Mouse (Mus musculus) G1E (cell line): ENCODE results near the gene Drd5. TPM values are rescaled to one million over a fixed set of nuclear protein-coding genes. Genes with fewer than 3 reads are reported as not detected.

Experiments
- ATAC-seq: 2 replicates; pipeline ENCODE4 v1.8.0; 2016; ENCODE audit warnings: mild to moderate bottlenecking; ENCODE audit not compliant: insufficient number of reproducible peaks, poor library complexity, low FRiP score, severe bottlenecking; ENCODE audit errors: extremely low read depth
- DNase-seq: peaks from one replicate; pipeline ENCODE4 v3.0.0; 2012; ENCODE audit warnings: low spot score
- H3K27me3 ChIP-seq: 2 replicates; pipeline ENCODE4 v1.6.1; 2012; ENCODE audit warnings: mild to moderate bottlenecking, low read length, inconsistent platforms; ENCODE audit not compliant: insufficient read depth
- H3K36me3 ChIP-seq: replicated peaks from 2 replicates; pipeline ENCODE3; 2012; ENCODE audit warnings: mild to moderate bottlenecking, inconsistent platforms
- H3K4me1 ChIP-seq: 2 replicates; pipeline ENCODE4 v1.6.1; 2012; ENCODE audit warnings: low read depth, low read length, inconsistent platforms, mixed read lengths; ENCODE audit not compliant: insufficient read depth
- H3K4me3 ChIP-seq: 2 replicates; pipeline ENCODE4 v1.5.1; 2012; ENCODE audit warnings: low read depth, mild to moderate bottlenecking, inconsistent platforms, low read length, moderate library complexity, mixed read lengths
- H3K9me3 ChIP-seq: replicated peaks from 2 replicates; pipeline ENCODE4 v1.6.1; 2012; ENCODE audit warnings: inconsistent platforms
- CTCF ChIP-seq: IDR thresholded peaks from 2 replicates; pipeline ENCODE4 v1.5.1; 2012; ENCODE audit warnings: low read depth, low read length, inconsistent platforms, mixed read lengths
- GATA1 ChIP-seq: IDR thresholded peaks from 2 replicates; pipeline ENCODE4 v1.6.1; 2012; ENCODE audit warnings: borderline replicate concordance, low read length, inconsistent platforms, mixed read lengths
- GATA2 ChIP-seq: IDR thresholded peaks from 2 replicates; pipeline ENCODE4 v1.6.1; 2012; ENCODE audit warnings: low read depth, low read length, inconsistent platforms, borderline replicate concordance
- POLR2AphosphoS5 ChIP-seq: IDR thresholded peaks from 2 replicates; pipeline ENCODE4 v1.6.1; 2012; ENCODE audit warnings: low read depth, low read length, inconsistent platforms; ENCODE audit not compliant: insufficient replicate concordance
- TAL1 ChIP-seq: conservative IDR thresholded peaks from 2 replicates; pipeline ENCODE4 v1.6.1; 2012; ENCODE audit warnings: low read depth, low read length, inconsistent platforms, mixed read lengths
- polyA plus RNA-seq: library from polyadenylated mRNA; stranded (reverse); fragments of >175 nt; gene quantifications from 2 replicates; pipeline ENCODE4 v1.2.3, GENCODE M21; 2012
- total RNA-seq, 2 experiments: library from RNA; stranded (forward) in 1 of 2; stranded (reverse) in 1 of 2; fragments of 200-1000 nt in 1 of 2; fragments of >200 nt in 1 of 2; fragmentation: Nextera tagmentation in 1 of 2; gene quantifications; 2 replicates each; pipeline ENCODE4 v1.2.3; 2014 to 2017

Gene Drd5
- total and polyA plus RNA-seq, 3 experiments: 0.05 TPM; not detected in 2

GRCm38 (mm10) chr5:38305241-38305640 lies 13.9 kb upstream of the Drd5 start:
- TF ChIP-seq CTCF (no peak), GATA2 (no peak), GATA1 (no peak), POLR2AphosphoS5 (no peak), TAL1 (no peak)
- ATAC-seq: no peak

DNA sequence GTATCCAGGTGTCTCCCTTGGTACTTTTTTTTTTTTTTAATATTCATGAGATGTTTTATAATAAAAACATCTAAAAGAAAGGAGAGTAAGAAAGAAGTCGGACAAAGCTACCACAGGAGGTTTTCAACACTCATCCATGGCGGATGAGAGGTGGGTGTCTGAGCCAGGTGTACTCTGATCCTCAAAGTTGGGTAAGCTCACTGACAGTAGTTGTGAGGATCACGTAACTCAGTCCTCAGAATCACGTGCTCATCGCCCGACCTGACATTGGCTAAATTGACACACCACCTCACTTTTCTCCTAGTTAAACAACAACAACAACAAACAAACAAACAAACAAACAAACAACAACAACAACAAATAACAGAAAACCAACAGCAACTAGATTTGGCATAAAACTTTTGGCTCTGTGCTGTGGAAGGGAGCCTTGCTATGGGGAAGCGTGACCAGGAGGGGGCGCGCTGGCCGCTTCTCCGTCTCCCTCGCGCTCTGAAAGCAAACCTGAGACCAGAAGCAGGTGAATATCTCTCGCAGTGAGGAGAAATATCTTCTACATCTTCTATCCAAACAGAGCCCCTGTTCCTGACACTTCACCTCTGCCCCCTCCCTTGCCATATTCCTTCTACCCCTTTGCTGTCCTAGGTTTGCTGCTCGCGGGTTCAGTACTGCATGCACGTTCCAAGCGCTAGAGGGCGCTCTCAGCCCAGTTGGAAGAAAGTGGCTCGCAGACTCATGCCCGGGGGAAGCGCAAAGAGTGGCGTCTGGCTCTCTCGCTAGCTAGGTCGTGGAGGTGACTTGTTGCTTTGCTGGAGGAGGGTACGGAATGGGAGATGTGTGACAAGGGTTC lies 11.7 kb upstream of the Drd5 start:
- Histone ChIP-seq H3K36me3 (no peaks in the 10 kb centered on the region), H3K9me3 (no peaks in the 10 kb centered on the region), H3K27me3 (peaks cover 29% of the 10 kb centered on the region), H3K4me1 (peaks cover 9% of the 10 kb centered on the region), H3K4me3 (peak overlapping the region; percentile 56; the same call in 1 of the 2 replicates)
- DNase-seq (peak; percentile 72), ATAC-seq (peak; percentile 68)
- TF ChIP-seq POLR2AphosphoS5 (no peak), GATA1 (no peak), TAL1 (no peak), CTCF (peak; percentile 54; the same call in 1 of the 2 replicates)

More at GRCm38 (mm10) chr5:38305241-38305640, 13.9 kb upstream of the Drd5 start:
- Histone ChIP-seq H3K36me3 (no peaks in the 10 kb centered on the region), H3K4me3 (no peak overlapping the region), H3K9me3 (no peaks in the 10 kb centered on the region), H3K27me3 (peaks cover 22% of the 10 kb centered on the region), H3K4me1 (peaks cover 9% of the 10 kb centered on the region)
- no peak for DNase-seq

- DNase-seq: peak; percentile 41
- Histone ChIP-seq H3K36me3 (no peaks in the 10 kb centered on the region), H3K4me3 (no peak overlapping the region), H3K9me3 (no peaks in the 10 kb centered on the region), H3K27me3 (peaks cover 26% of the 10 kb centered on the region), H3K4me1 (peaks cover 9% of the 10 kb centered on the region)
- no peak for TF ChIP-seq GATA2
- peak; percentile 33; the same call in 1 of the 2 replicates for TF ChIP-seq CTCF
- peak; percentile 64; the same call in 1 of the 2 replicates for ATAC-seq
Observed at GRCm38 (mm10) chr5:38308873-38309272, 10.3 kb upstream of the Drd5 start.

DNA sequence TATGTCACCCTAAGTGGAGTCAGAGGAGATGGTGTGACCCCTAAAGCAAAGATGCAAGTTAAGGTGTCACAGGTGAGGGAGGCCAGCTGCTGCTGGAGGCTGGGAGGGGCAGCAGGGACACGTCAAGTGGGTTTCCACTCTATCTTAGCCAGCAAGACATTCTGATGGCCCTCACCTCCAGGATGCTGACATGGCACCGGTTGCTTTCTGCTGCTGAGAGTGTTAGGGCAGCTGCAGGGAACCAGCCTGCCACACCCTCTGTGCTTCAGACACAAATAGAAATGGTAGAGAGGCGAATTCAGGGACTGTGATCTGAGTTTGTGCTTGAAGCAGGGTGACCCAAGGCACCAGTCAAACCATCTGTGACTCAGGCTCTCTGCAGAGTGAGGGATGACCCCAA lies 9.4 kb upstream of the Drd5 start:
- Histone ChIP-seq H3K36me3 (no peaks in the 10 kb centered on the region), H3K4me1 (peaks cover 9% of the 10 kb centered on the region)
- no peak for ATAC-seq

GRCm38 (mm10) chr5:38333381-38333780 lies 14.2 kb downstream of the Drd5 start:
- no peaks in the 10 kb centered on the region for H3K36me3 ChIP-seq
- H3K4me1 ChIP-seq: no peaks in the 10 kb centered on the region
- no peak for DNase-seq
- no peaks in the 10 kb centered on the region for H3K9me3 ChIP-seq
- H3K27me3 ChIP-seq: peaks cover 6% of the 10 kb centered on the region; the same call in 1 of the 2 replicates
- no peak for TF ChIP-seq GATA1
- no peak for TF ChIP-seq CTCF
- no peak for TF ChIP-seq TAL1
- TF ChIP-seq GATA2: no peak
- no peak for TF ChIP-seq POLR2AphosphoS5
- ATAC-seq: no peak
- H3K4me3 ChIP-seq: no peak overlapping the region

More for the DNA sequence above, 9.4 kb upstream of the Drd5 start:
- no peak for DNase-seq
- Histone ChIP-seq H3K4me3 (no peak overlapping the region), H3K9me3 (no peaks in the 10 kb centered on the region), H3K27me3 (peaks cover 26% of the 10 kb centered on the region)
- TF ChIP-seq TAL1: no peak

- TF ChIP-seq GATA2: no peak
- TF ChIP-seq POLR2AphosphoS5: no peak
- no peak for TF ChIP-seq GATA1
- TF ChIP-seq TAL1: no peak
- TF ChIP-seq CTCF: no peak
- no peaks in the 10 kb centered on the region for H3K9me3 ChIP-seq
- no peaks in the 10 kb centered on the region for H3K4me1 ChIP-seq
- no peak overlapping the region for H3K4me3 ChIP-seq
- ATAC-seq (no peak), DNase-seq (no peak)
- no peaks in the 10 kb centered on the region for H3K36me3 ChIP-seq
- H3K27me3 ChIP-seq: peaks cover 6% of the 10 kb centered on the region; the same call in 1 of the 2 replicates
Observed at GRCm38 (mm10) chr5:38334582-38334981, 15.4 kb downstream of the Drd5 start.
